Mouse (Mus musculus) monocyte, adult 5-6 weeks (primary cell): Measurements from ENCODE around the gene Med23. TPM values are rescaled to one million over a fixed set of nuclear protein-coding genes. Genes with fewer than 3 reads are reported as not detected.
A peak's percentile ranks its signal among the peaks of the same experiment; 100 is the strongest.

Experiments used
- ATAC-seq: fragments of 153-309, 156-312 bp; replicated peaks from 2 replicates; pipeline ENCODE4 v1.8.0; 2017; ENCODE audit warnings: mild to moderate bottlenecking; ENCODE audit not compliant: low TSS enrichment, insufficient number of reproducible peaks, severe bottlenecking, poor library complexity, low FRiP score
- total RNA-seq: library from RNA; stranded (forward); fragments of 200-1000, 200-491, 200-594 nt; gene quantifications from 3 replicates; pipeline ENCODE4 v1.2.3, GENCODE M21; 2017

Med23 gene
- 17.7 to 29.1 TPM (median 22.7 TPM) in 3 replicates for total RNA-seq

DNA sequence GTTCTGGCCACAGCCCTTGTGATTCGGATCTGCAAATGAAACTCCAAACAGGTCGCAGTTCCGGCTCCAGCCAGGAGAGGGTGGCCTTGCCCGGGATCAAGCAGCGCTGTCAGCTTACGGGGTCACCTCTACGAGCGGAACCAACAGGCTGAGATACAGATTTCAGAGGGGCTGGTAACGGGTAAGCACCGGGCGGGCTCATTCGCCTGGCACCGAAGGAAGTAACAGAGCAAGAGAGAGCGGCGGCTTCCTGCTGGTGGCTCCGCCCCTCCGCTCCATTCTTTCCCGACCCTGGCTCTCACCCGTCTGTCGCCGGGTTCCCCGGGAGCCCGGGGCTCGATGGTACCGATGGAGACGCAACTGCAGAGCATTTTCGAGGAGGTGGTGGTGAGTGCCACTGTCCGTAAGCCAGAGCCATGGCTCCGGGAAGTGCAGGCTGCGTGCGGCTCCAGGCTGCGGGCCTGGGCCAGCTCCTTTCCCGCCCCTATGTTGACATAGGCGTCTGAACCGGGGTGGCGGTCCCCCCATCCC lies at the start of gene Med23:
Gene Med23, plus strand, starts transcription at position 227 of the 531 bp plus-strand sequence.
- ATAC-seq = peak; percentile 100

DNA sequence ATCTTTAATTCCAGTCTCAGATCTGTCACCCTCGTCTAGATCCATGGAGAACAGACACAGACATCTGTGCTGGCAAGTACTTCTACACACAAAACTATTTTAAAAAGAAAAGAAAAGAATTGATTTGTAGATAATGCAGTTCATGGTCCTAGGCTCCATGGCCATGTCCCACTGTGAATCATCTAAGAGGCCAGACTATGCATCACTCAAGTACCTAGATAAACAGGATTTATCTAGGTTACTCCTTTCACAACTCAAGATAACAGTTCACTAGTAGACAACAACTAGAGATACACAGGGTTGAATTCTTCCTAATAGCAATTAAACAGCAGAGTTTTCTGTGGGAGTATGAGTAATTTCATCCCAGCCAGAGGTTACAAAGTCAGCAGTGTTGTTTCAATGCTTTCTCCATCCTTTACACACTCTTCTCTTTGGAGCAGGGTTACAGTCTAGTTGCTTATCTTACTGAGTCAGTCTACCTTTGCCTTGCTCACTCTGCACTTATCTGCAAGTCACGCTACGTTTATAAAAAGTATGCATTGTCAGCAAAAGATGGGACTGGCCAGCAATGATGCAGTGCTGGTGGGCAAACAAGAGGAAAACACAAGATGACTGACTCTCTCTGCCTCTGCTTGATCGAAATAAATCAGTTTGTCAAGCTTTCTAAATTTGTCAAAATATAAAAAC lies 47.7 kb upstream of the Med23 start:
- ATAC-seq = no peak

DNA sequence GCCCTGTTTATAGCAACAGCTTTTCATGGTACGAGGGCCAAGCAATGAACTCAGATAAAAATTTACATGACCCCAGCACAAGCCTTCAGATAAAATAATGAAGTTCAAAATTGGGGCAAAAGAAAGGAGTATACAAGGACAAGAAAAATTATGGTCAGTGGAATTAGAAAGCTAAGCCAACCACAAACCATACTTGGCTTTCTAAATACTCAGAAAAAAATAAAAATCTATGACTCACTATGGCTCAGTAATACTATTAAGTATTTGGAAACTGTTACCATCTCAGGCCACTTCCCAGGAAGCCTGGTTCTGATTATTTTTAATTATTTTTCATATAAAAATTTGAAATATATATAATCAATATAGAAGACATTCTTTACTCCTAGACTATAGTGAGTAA lies 46.9 kb upstream of the Med23 start:
- no peak for ATAC-seq

DNA sequence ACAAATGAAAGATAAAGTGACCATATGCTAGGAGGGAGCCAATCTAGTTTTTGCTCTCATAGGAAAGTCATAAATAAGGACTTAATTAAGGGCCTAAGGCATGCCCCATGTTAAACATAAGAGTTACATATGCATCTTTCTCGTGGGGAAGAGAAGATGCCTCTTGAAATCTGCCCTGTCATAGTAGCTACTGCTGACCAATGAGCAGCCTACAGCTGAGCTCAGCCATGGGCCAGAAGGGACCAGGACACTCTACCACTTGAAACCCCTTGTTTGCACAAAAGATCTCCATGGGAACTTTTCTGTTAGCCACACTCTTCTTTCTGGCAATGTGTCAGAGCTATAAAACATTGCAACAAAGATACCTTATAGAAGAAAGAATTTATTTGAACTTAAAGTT lies 46.5 kb upstream of the Med23 start:
- no peak for ATAC-seq

- ATAC-seq = peak; percentile 75
Measured at GRCm38 (mm10) chr10:24823697-24824535, 45.9 kb upstream of the Med23 start.

DNA sequence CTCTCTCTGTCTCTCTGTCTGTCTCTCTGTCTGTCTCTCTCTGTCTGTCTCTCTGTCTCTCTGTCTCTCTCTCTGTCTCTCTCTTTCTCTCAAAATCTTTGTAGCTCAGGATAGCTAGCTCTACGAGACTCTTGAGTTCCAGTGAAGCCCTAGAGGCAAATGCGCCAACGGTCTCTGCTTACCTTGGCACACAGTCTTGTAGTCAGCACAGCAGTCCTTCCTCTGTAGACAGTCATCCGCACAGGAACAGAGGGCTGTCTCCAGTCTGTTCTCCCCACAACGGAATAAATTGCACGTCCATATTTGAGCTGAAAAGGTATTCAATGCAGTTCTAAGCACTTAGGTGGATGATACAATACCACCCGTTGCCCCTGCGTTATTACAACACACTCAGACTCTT lies 45.2 kb upstream of the Med23 start:
- ATAC-seq = no peak

DNA sequence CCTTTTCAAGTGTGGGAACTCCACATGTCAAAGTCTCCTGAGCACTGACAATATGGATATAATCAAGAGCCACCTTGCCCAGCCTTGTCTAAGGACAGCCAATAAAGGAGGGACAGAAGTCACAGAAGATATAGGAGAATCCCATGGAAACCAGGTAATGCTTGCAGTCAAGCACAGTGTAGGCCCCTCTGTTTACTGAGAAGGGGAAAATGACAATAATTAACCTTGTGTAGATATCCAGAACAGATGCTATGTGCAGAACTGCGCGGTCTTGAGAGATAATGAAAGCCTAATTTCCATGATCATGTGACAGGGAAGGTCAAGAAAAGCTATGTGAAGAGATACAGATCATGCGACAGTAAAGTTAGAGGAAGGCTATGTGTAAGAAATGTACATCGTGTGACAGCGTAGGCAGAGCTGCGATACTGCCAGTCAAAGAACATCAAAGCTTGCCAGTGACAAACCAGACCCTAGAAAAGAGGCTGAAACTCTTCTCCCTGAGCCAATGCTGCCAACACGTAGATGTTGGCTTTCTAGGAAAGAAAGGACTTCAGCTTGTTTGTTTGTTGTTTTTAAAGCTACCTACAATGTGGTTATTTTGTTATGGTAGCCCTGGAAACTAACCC lies 44.2 kb upstream of the Med23 start:
- no peak for ATAC-seq

GRCm38 (mm10) chr10:24826130-24826529 lies 43.7 kb upstream of the Med23 start:
- no peak for ATAC-seq

- ATAC-seq = no peak
Measured at GRCm38 (mm10) chr10:24828136-24828535, 41.6 kb upstream of the Med23 start.

GRCm38 (mm10) chr10:24830448-24830847 lies 39.3 kb upstream of the Med23 start:
- ATAC-seq = no peak

DNA sequence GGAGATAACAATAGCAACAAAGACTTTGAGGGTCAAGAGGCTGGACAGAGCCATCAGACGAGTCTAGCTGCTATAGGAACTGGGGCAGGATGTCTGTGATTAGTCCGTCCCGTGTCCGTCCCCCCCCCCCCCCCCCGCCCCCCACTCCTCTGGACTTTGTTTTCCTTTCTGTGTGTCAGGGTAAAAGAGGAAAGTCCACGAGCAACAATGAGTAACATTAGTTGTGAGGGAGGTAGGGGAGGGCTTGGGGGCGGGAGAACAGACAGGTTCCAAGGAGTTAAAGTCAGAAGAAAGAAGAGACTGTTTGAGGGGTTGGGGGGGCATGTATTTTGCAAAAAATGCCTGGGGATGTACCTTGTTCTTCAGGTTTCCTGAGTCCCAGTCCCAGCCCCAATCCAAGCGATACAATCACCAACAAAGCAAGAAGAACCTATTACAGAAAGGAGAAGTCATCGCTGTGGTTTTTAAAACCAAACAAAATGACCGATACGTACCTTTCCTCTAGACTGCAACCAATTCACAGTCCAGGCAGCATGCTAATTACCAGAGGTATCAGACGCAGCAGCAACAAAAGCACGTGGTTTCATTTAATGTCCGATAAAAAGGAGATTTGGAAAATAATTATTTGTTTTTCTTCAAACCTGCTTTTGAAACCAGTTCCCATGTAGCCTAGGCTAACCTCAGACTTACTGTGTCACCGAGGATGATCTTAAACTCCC lies 38.2 kb upstream of the Med23 start:
- no peak for ATAC-seq

- ATAC-seq = no peak
Measured at GRCm38 (mm10) chr10:24832306-24832705, 37.5 kb upstream of the Med23 start.

DNA sequence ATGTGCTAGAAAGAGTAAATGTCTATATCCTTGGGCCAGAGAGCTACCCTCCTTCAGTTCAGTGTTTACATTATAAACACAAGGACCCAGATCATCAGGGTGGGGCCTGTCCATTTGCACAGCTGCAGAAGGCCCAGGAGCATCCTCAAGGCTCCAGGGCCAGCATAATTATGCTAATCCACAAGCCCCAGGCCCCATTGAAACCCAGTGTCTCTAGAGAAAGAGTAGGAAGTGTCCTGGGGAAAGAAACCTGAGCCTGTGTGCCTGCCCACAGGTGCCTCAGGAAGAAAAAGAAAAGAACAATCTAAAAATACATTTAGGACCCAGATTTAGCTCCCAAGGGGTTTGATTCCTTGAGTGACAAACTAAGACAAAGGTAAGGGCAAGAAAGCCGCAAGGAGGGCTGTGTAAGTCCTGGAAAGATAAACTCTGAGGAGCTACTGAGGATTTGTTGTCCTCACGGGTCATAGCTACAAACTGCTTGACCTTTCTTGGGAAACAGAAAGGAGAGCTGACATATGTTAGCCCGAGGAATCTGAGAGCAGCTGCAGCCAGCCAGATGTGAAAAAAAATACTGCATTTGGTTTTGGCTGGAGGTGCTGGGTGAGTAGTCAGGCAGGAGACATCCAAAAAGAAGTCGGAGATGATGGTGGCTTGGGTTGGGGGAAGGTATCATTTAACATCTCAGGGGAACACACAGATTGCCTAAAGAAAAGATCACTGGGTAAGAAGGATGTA lies 35.0 kb upstream of the Med23 start:
- ATAC-seq = no peak

- ATAC-seq = no peak
Measured at GRCm38 (mm10) chr10:24835702-24836342, 34.0 kb upstream of the Med23 start.

DNA sequence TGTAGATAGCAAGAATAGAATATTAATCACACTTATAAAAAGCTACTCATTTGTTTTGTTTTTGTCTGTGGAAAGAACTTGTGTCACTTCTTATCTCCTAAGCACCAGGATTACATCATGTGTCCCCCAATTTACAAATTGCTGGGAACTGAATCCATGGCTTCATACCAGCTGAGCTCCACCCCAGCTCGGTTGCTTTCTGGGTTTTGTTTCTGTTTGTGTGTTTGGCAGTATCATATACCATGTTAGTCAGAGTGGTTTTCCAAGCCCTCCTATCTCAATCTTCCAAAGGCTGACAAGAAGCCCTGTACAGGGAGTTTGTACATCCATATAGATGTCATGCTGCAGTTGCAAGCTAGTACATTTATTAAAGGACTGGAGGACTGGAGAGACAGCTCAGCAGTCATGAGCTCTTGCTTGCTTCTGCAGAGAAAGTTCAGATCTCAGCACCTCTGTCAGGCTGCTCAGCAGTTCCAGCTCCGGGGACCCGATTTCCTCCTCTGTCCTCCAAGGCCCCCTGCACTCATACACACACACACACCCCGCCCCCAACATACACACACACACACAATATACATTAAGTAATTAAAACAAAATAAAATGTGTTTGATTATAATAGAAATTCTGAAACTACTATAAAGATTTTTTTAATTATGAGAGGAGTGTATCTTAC lies 33.3 kb upstream of the Med23 start:
- no peak for ATAC-seq

- no peak for ATAC-seq
Measured at GRCm38 (mm10) chr10:24840795-24841194, 29.0 kb upstream of the Med23 start.

DNA sequence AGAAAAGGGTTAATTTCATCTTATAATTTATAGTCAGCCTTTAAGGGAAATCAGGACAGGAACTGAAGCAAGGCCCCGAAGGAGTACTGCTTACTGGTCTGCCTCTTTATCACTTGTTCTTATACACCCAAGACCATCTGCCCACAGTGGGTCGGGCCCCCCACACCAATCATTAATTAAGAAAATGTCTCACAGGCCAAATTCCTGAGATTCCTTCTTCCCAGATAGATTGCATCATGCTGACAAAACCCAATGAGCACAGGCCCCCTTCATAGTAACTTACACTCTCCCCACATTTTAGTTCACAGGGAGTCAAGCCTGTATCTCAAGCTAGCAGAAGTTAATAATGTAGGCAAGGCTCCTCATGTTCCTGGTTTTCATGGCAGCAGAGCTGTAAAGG lies 27.8 kb upstream of the Med23 start:
- ATAC-seq = no peak
